Mouse (Mus musculus): ENCODE measurements around the gene Tubg1.

DNA sequence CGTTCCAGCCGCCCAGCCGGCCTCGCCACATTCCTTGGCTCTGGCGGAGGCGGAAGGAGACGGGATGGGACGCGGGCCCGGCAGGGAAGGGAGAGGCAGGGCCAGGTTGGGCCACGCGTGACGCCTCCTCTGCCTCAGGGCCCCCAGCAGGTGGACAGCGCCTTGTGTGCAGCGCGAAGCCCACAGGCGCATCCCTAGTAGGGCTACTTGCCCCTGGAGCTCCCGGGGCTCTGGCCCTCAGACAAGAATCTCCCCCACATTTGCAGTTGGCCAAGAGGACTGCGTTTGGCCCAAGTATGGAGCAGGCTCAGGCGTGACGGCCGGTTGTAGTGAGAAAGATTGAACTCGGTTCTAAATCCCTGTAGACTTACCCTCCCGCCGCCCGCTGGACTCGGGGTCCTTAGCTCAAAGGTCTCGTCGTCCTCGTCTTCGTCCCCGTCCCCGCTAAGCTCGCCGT lies 50.6 kb downstream of the Tubg1 start, which contains the start of gene Cntnap1:
- TF ChIP-seq CTCF (IDR thresholded peaks at IDR 0.05; ENCODE audit: low read depth, low read length), result no peak
- TF ChIP-seq POLR2A (IDR thresholded peaks at IDR 0.05; ENCODE audit: borderline replicate concordance, low read depth, low read length), result no peak
